Mouse (Mus musculus) macrophage (primary cell): ENCODE data around the gene Pex5l. TPM values are rescaled to one million over a fixed set of nuclear protein-coding genes. Genes with fewer than 3 reads are reported as not detected.

Experiments
- H3K27ac ChIP-seq: fragments of 350-480 bp; formaldehyde crosslinking; 2 replicates; pipeline ENCODE4 v1.9.0; 2021
- H3K36me3 ChIP-seq: fragments of 350-480 bp; formaldehyde crosslinking; 2 replicates; pipeline ENCODE4 v1.9.0; 2021; ENCODE audit errors: inconsistent target
- H3K4me3 ChIP-seq: fragments of 350-480 bp; formaldehyde crosslinking; 2 replicates; pipeline ENCODE4 v1.9.0; 2021; ENCODE audit errors: inconsistent target
- H3K79me2 ChIP-seq: fragments of 350-480 bp; formaldehyde crosslinking; 2 replicates; pipeline ENCODE4 v1.9.0; 2021; ENCODE audit errors: inconsistent target
- WGBS: methylation state at CpG from one replicate; pipeline ENCODE4 v1.1.7; 2026; ENCODE audit warnings: inconsistent platforms; ENCODE audit not compliant: missing documents; 5-methylcytosine and 5-hydroxymethylcytosine counted together
- polyA plus RNA-seq: library from polyadenylated mRNA; stranded (reverse); fragments of 250-400 nt; gene quantifications from 3 replicates; pipeline ENCODE4 v1.2.4, GENCODE M21; 2018; ENCODE audit warnings: inconsistent platforms

The Pex5l gene
- polyA plus RNA-seq, 1 experiment from 2014 or later = not detected

DNA sequence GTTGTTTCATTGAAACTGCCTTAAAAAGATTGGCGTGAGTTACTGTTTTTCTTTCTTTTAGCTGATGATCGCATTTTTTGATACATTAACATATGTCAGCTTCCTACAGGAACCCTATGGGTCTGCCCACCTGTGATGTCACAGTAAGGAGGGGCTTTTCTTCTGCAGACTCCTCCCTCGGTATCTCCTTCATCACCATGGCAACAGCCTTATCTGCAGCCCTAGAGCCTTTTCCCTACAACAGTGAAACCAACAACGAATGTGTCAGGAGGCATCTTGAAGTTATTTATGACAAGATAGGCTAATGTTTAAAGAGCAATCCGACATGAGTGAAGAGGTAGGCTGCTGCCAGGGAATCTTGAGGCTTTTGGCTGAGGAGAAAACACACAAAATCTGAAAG lies 118.5 kb downstream of the Pex5l start:
- 60% methylated on average over 5 of the region's 5 CpGs for WGBS
- Histone ChIP-seq H3K36me3 (no peaks in the 10 kb centered on the region), H3K27ac (no peak overlapping the region), H3K79me2 (no peaks in the 10 kb centered on the region), H3K4me3 (no peak overlapping the region)

DNA sequence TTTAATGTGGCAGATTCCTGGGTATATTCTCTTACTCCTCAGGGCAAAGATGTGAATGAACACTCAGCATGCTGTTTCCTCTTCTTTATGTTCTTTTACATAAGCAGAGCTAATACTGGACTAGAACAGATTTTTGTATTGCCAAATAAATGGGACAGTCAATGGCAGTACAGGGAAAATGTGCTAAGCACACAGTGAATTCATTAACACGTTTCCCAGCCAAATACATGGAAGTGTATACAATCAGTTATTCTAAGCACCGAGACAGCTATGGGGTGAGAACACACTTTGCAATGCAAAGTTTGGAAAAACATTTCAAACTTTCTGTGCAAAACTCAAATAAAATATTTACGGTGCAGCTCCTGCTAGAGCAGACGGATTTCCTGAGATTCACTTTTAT lies 139.1 kb downstream of the Pex5l start:
- 59% methylated on average over 4 of the region's 4 CpGs for WGBS
- Histone ChIP-seq H3K36me3 (no peaks in the 10 kb centered on the region), H3K79me2 (no peaks in the 10 kb centered on the region), H3K4me3 (no peak overlapping the region), H3K27ac (no peak overlapping the region)

DNA sequence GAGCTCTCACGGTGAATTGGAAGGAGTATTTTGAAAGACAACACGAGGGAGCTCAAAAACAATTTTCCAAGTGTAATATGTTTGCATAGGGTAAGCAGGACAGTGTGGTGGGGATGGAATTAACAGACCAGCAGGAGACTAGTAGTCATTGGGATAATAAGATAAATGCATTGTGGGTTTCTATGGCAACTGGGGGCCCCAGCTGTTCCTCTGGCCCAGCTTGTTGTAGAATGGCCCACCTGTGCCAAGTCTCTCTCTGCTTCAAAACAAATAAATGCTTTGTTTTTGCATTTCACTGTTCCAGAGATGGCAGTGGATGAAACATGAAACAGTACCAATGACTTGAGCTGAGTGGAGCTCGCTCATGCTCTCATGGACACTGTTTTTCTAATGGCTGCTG lies 141.3 kb downstream of the Pex5l start:
- Histone ChIP-seq H3K79me2 (no peaks in the 10 kb centered on the region), H3K4me3 (no peak overlapping the region)
- 87% methylated on average over 3 of the region's 3 CpGs for WGBS

DNA sequence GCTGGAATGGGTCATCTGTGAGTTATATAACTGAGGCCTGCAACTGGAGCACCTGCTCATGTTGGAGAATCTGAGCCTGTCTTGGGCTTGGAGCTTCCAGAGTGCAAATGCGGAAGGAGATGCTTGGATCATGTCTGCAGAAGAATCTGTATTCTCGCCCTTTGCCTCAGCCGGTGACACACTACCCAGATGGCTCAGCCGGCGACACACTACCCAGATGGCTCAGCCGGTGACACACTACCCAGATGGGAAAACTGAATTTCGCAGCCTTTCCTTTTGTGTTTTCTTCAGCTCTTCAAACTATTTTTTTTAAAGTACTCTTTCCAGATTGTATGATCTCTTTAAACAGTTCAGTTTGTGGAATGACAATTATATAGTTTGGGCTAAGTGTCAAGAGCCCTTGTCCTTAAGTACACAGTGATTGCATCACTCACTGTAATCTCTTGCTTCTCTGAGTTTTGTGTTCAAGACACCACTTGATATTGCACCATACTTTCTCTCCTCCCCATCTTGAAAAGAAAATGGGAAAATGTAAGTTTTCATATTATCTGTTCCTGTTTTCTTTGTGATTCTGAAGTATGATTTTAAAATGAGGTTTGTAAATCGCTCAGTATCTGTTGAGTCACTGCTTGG lies 142.5 kb downstream of the Pex5l start:
- Histone ChIP-seq H3K4me3 (no peak overlapping the region), H3K79me2 (no peaks in the 10 kb centered on the region), H3K36me3 (no peaks in the 10 kb centered on the region), H3K27ac (no peak overlapping the region)
- 94% methylated on average over 8 of the region's 8 CpGs for WGBS

More for the DNA sequence above, 141.3 kb downstream of the Pex5l start:
- H3K36me3 ChIP-seq = no peaks in the 10 kb centered on the region
- no peak overlapping the region for H3K27ac ChIP-seq

DNA sequence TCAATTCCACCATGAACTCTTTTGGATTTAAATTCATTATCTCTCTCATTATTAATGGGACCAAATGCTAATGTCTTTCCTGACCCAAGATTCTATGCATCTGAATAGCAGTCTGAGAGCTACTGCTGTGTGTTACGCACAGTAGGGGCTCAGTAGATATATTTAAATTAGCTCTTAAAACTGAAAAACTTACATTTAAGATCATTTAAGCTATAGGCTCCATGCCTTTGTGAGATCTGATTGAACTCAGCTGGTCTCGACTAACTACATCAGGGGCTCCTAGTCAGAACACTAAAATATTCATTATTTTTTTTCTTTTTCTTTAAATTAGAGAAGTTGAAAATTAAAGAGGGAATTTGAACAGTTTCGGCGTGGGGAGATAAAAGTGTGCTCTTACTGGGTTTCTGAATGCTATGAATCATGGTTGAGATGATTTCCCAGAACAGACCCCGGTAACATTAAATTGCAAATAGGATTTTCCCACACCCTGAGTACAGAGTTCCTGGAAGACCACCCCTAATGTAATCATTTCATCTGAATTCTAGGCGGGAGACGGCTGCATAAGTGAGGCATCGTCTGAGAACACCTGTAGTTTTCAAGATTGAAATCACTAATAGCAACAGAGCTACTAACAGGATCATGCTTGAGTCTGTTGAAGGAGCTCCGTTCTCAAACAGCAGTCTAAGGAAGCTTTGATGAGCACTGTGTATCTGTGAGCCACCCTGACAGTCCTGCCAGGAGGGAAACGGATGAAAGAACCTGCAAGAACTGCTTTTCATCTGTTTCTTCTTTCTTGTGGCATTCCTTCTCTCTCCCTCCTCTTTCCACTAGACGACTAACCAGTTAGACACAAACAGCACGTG lies 151.1 kb downstream of the Pex5l start:
- WGBS = 84% methylated on average over 12 of the region's 12 CpGs

DNA sequence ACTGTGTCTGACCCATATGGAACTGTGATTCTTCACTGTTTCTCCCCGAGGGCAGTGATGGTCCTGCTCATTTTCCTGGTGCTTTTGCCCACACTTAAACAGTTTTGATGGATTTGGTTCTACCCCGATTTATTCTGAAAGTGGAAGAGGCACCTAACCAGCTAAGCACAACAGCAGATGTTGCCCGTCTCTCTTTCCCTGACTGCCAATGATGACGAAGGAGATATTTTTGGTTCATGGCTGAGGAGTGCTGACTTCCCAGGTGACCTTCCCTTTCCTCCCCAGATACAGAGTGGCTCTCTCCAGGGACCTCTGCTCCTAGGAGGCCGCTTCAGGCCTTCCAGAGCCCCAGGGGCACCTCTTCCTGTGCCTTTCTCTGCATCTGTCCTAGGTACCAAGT lies 155.2 kb downstream of the Pex5l start:
- H3K36me3 ChIP-seq = no peaks in the 10 kb centered on the region
- H3K79me2 ChIP-seq = no peaks in the 10 kb centered on the region
- 83% methylated on average over 5 of the region's 5 CpGs for WGBS
- H3K27ac ChIP-seq = no peak overlapping the region
- no peak overlapping the region for H3K4me3 ChIP-seq

More for the DNA sequence above, 151.1 kb downstream of the Pex5l start:
- Histone ChIP-seq H3K36me3 (no peaks in the 10 kb centered on the region), H3K27ac (no peak overlapping the region), H3K4me3 (no peak overlapping the region), H3K79me2 (no peaks in the 10 kb centered on the region)

DNA sequence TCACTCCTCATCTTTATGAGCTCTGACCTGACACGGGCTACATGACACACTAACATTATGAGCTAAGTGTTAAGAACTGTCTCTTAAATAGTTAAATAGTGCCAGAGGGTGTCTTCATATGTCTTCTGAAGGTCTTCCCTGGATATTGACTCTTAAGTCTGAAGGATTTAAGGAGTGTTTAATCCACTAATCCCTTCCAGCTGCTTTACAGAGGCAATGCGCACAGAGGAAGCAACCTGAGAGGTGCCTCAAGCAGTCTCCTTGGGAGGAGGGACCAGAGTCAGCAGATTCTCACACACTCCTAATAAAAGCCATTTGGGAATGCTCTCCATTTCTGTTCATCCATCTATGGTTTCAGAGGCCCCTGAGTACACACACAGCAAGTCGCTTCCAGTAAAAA lies 157.9 kb downstream of the Pex5l start:
- 80% methylated on average over 3 of the region's 3 CpGs for WGBS
- H3K27ac ChIP-seq = no peak overlapping the region
- no peaks in the 10 kb centered on the region for H3K79me2 ChIP-seq

DNA sequence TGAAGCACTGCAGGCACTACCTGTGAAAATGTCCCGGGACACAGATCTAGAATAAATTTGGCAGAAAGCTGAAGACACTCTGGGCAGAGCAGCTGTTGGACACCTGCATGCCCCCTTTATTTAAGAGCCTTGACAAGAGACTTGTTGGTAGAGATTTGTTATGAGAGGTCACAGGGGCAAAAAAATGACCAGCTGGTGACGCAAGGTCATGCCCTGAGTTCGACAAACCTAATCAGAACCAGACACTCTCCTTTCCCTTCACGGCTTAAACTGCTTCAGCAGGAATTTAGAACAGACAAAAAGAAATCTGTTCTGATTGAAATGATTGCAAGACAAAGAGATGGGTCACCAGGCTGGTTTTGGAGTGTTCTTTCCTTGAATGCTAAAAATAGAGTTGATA lies 163.1 kb downstream of the Pex5l start:
- WGBS = 95% methylated on average over 4 of the region's 4 CpGs
- no peaks in the 10 kb centered on the region for H3K36me3 ChIP-seq
- no peak overlapping the region for H3K27ac ChIP-seq
- no peaks in the 10 kb centered on the region for H3K79me2 ChIP-seq
- no peak overlapping the region for H3K4me3 ChIP-seq

More for the DNA sequence above, 157.9 kb downstream of the Pex5l start:
- Histone ChIP-seq H3K36me3 (no peaks in the 10 kb centered on the region), H3K4me3 (no peak overlapping the region)

DNA sequence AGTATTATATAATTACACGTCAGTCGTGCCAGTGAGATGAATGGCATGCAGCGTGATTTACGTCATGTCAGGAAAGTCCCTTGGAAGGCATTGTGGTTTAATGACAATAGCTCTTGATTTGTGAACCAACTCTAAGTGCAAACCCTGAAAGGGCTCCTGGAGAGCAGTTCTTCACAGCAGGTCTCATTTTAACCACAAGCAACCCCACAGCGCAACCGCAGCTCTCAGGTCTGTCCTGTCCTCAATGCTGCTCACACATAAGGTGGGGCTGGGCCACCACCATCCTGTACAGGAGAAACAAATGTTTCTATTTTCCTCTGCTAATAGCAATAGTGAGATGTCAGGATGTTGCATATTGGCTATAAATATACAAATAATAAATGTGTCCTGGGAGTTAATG lies 163.8 kb downstream of the Pex5l start:
- Histone ChIP-seq H3K79me2 (no peaks in the 10 kb centered on the region), H3K4me3 (no peak overlapping the region), H3K36me3 (no peaks in the 10 kb centered on the region), H3K27ac (no peak overlapping the region)
- 5% methylated on average over 6 of the region's 6 CpGs for WGBS

DNA sequence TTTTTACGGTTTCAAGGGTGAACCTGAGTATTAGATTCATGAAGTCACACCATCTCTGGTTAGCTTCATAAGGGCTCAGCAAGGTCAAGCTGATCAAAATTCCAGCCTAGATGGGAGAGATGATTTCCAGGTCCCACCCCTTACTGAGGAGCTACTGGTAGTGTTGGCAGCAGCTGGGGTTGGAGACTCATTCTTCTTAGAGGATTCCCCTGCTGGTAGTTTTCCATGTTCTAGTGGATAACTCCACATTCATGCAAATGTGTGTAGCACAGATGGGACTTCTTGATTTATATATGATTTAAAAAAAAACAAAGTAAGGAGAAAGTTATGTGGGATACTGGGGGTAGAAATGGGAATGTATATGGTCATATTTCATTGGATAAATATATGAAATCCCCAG lies 172.8 kb downstream of the Pex5l start:
- WGBS = 100% methylated on average over 1 of the region's 1 CpGs
- Histone ChIP-seq H3K4me3 (no peak overlapping the region), H3K27ac (no peak overlapping the region), H3K36me3 (no peaks in the 10 kb centered on the region), H3K79me2 (no peaks in the 10 kb centered on the region)

DNA sequence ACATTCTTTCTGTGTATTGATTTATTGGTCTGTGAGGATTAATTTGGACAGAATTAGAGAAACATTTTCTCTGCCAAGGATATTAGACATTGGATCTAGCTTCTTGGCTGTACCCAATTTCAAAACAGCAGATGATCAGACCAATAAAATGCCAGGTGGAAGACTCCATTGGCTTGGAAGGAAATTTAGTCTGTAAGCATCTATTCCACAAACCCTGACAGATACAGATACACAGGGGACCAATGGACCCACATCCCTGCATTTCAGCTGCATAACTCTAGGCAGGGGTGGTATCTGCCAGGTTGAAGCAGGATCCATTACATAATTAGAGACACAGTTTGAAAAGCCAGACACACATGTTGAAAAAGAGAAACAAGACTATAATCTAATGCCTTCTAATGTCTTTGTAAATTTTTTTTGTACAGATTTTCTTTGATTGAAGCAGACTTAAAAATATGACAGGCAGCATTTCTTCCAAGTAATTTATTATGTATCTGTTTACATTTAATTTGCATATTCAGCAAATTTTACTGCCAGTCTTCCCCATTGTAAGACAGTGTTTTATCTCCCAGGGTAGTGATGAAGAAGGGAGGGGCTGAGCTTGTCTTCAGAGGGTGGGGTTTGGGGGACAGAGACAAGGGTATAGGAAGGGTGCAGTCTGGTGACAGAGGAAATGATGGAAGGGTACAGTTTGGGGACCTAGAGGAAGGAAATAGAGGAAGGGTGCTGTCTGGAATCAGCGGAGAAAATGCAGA lies 174.2 kb downstream of the Pex5l start:
- H3K4me3 ChIP-seq = no peak overlapping the region
- no peak overlapping the region for H3K27ac ChIP-seq
- H3K36me3 ChIP-seq = no peaks in the 10 kb centered on the region
- WGBS = 31% methylated on average over 1 of the region's 1 CpGs
- no peaks in the 10 kb centered on the region for H3K79me2 ChIP-seq

DNA sequence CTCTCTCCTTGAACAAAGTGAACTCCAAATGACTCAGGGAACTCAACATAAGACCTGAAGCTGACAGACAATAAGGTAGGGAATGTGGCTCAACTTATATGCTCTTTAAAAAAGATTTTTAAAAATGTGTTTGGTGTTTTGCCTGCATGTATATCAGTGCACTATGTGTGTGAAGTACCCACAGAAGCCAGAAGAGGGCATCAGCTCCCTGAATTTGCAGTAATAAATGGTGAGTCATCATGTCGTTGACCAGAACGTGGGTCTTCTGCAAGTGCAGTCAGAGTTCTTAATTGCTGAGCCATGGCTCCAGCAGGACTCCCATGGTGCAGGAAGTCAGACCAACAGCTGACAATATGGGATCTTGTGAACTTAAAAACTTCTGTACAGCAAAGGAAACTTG lies 177.5 kb downstream of the Pex5l start:
- WGBS = 0% methylated on average over 2 of the region's 2 CpGs
- Histone ChIP-seq H3K27ac (no peak overlapping the region), H3K4me3 (no peak overlapping the region), H3K36me3 (no peaks in the 10 kb centered on the region), H3K79me2 (no peaks in the 10 kb centered on the region)

DNA sequence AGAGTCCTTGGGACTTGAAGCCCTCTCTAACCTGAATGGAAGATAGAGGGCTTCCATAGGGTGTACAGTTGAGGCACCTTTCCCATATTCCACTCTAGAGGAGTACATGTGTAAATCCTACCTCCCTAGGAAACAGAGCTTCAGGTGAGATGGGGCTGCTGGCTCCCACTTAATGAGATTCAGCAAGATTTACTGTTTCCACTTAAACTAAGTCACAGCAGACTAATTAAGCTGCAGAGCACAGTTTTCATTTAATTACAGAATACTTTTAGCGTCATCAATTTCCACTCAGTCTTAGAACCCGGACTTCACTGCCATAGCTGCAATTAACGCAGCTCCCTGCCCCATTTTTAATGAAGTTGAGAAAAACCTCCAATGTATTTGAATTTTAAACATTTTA lies 181.6 kb downstream of the Pex5l start:
- no peaks in the 10 kb centered on the region for H3K36me3 ChIP-seq
- H3K79me2 ChIP-seq = no peaks in the 10 kb centered on the region
- no peak overlapping the region for H3K4me3 ChIP-seq
- H3K27ac ChIP-seq = no peak overlapping the region
- 93% methylated on average over 3 of the region's 3 CpGs for WGBS

DNA sequence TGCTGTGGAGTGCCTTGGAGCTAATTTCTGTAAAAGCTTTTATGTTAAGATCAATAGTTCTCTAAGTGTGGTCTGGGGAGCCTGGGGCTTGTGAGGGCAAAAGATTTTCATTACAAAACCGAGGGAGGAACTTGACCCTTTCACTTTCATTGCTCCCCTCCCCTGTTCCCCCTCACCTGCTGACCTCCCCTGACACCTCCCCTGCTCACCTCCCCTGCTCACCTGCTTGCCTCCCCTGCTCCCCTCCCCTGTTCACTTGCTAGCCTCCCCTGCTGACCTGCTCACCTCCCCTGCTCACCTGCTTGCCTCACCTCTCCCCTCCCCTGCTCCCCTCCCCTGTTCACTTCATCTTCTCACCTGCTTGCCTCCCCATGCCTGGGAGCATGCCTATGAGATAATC lies 191.7 kb downstream of the Pex5l start:
- 0% methylated on average over 1 of the region's 1 CpGs for WGBS
- no peak overlapping the region for H3K27ac ChIP-seq
- H3K79me2 ChIP-seq = no peaks in the 10 kb centered on the region
- H3K4me3 ChIP-seq = no peak overlapping the region
- H3K36me3 ChIP-seq = no peaks in the 10 kb centered on the region

DNA sequence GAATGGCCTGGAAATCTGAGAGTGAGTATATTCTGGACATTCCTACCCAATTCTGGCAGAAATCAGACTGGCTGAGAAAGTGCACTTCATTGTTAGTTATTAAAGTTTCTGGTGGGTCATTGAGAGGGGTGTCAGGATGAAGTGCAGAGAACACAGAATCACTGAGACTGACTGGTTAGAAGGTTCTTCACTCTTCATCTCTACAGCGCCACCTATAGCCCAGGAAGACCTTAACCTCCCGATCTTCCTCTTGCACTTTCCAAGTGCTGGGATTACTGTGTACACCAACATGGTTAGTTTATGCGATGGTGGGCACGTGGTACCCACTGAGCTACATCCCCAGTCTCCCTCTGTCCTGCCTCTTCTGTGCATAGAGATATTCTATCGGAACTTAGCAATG lies 195.6 kb downstream of the Pex5l start:
- no peak overlapping the region for H3K4me3 ChIP-seq
- no peaks in the 10 kb centered on the region for H3K36me3 ChIP-seq
- no peak overlapping the region for H3K27ac ChIP-seq
- no peaks in the 10 kb centered on the region for H3K79me2 ChIP-seq
- WGBS = 91% methylated on average over 5 of the region's 5 CpGs
